18 mouse cellular contexts compared by ENCODE assay signal in the genomic region with DNA sequence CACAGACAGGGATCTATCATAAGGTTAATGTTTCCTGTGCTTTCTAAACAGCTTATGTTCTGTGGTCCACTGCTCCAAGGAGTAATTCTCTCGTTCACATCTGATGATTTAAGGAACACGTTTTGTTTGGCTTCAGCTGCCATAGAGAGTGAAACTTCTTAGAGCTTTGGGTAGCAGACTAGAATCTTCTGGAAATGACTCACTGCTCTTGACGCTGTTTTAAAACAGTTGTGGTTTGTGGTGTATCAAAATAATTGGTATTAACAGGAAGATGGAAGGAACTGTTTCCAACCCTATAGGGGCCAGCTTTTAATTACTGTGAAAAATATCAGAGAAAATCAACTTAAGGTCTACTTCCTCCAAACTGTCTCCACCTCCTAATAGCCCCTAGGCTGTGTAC.
DNase-seq lines count a peak whose midpoint lies in the region; ATAC-seq and TF ChIP-seq lines count a peak whose summit lies in the region.
"Had no signal": no experiment of that assay in that cellular context is flagged by ENCODE, and none has a peak within 500 bp of the region (broad histone marks: within the 10 kb centered on the region; RNA-seq: fewer than 3 reads in every experiment).

No protein-coding gene starts in this region.

- TF ChIP-seq CTCF in thymus, adult 2 months (IDR thresholded peaks at IDR 0.05; ENCODE audit: borderline replicate concordance, control insufficient read depth, extremely low read depth, insufficient read depth, low read length, poor library complexity): no peak

- no peaks in the 10 kb centered on the region for H3K27me3 ChIP-seq in thymus, adult 2 months (ENCODE audit: control insufficient read depth, insufficient read depth, low read length)
- H3K27me3 ChIP-seq: hindbrain, embryonic 12.5 days; limb, embryonic 15.5 days; liver, embryonic 15.5 days; midbrain, embryonic 12.5 days had no signal

- peak; percentile 55 for DNase-seq in induced T-regulatory cell, adult 2 months (ENCODE audit: low read depth)
- peak; percentile 12 to 53 for DNase-seq in natural killer cell, adult 2 months (ENCODE audit: low spot score in 2 of 2)
- DNase-seq in kidney, adult 8-10 months: no peak
- DNase-seq in thymus, adult 2 months: no peak
- DNase-seq in urinary bladder, postnatal 14 days (ENCODE audit: low spot score): no peak
- DNase-seq: adrenal gland, postnatal 36 days; cerebellum, adult 2 months; gastrocnemius, postnatal 25 days; right cerebral cortex, postnatal 4 days had no signal

- ATAC-seq in CD4-positive, CD25-positive, alpha-beta regulatory T cell, adult 4 months: peak; percentile 86
- peak; percentile 87 for ATAC-seq in activated CD4-positive, CD25-positive, alpha-beta regulatory T cell, adult 4 months
- ATAC-seq: forebrain, embryonic 14.5 days had no signal

- no peak for TF ChIP-seq POLR2A in thymus, adult 2 months (IDR thresholded peaks at IDR 0.05; ENCODE audit: control insufficient read depth, extremely low read depth, insufficient read depth, low read length, poor library complexity)

- no peak overlapping the region for H3K27ac ChIP-seq in thymus, adult 2 months (ENCODE audit: control insufficient read depth, insufficient read depth, low read length)
- H3K27ac ChIP-seq: heart, embryonic 10.5 days; hindbrain, embryonic 12.5 days; limb, embryonic 15.5 days; liver, embryonic 15.5 days; macrophage; midbrain, embryonic 12.5 days had no signal

- no peak overlapping the region for H3K4me3 ChIP-seq in thymus, adult 2 months (ENCODE audit: control insufficient read depth, insufficient read depth, low read length)
- H3K4me3 ChIP-seq: heart, embryonic 10.5 days; hindbrain, embryonic 12.5 days; limb, embryonic 15.5 days; liver, embryonic 15.5 days; midbrain, embryonic 12.5 days had no signal

- no peaks in the 10 kb centered on the region for H3K36me3 ChIP-seq in thymus, adult 2 months (ENCODE audit: control insufficient read depth, insufficient read depth, low read length)
- H3K36me3 ChIP-seq: heart, embryonic 10.5 days; hindbrain, embryonic 12.5 days; limb, embryonic 15.5 days; liver, embryonic 15.5 days; midbrain, embryonic 12.5 days had no signal

- H3K4me1 ChIP-seq in thymus, adult 2 months (replicated peaks; ENCODE audit: control insufficient read depth, insufficient read depth, low read length): no peaks in the 10 kb centered on the region
- H3K4me1 ChIP-seq: heart, embryonic 10.5 days; hindbrain, embryonic 12.5 days; limb, embryonic 15.5 days; liver, embryonic 15.5 days; midbrain, embryonic 12.5 days had no signal

- 6% methylated on average over 3 of the region's 3 CpGs for WGBS in thymus, adult 2 months

Comparison
In these comparisons a context has a peak if more than half of its experiments do, and no peak if none do; other contexts are left out.
1. DNase-seq: peak in induced T-regulatory cell, adult 2 months (single experiment) and natural killer cell, adult 2 months (2 of 2); none in kidney, adult 8-10 months (0 of 2), thymus, adult 2 months (single experiment) and urinary bladder, postnatal 14 days (single experiment).